Mouse (Mus musculus): ENCODE measurements at regions not wholly inside any gene's neighbourhood (a gene's known extent, or its start where the extent isn't known, plus 50 kb on each side); places are given as distances from the start of the nearest gene placed in this dataset.
A peak's percentile ranks its signal among the peaks of the same experiment; 100 is the strongest.

DNA sequence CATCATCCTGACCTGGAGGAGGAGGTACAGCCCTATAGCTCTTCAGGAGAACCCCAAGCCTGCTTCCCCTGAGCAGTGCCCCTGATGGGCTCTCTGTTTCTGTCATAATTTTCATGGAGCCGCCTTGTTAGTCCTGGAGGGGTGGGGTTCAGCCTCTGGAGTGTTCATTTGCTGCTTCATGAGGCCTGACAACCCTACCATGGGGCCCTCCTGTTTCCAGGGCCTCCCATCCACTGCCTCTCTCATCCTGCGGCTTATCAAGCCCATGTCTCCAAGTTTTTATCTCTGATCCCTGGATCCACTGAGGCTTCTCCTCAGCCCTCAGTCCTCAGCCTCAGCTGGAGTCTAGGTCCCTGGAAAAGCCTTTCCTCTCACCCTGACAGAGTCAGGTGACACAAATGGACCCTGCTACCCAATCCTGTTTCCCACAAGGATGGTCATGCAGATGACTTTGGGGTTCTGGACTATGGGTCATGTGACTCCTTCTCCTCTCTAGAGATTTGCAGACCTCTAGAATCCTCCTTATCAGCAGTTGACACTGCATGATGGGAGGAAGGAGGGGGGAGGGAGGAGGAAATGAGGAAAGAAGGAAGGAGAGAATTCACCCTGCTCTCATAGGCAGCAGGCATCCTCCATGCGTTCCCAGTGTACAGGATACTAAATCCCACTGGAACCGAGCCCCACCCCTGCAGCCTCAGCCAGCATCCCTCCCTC lies 59.3 kb upstream of the Runx3 start:
- Histone ChIP-seq H3K27me3 (peaks cover 13% of the 10 kb centered on the region), H3K4me1 (peaks cover 10% of the 10 kb centered on the region; the same call in 1 of the 2 replicates), H3K9me3 (no peaks in the 10 kb centered on the region), H3K4me2 (replicated peaks) (no peak overlapping the region), H3K9ac (no peak overlapping the region; the same call in 1 of the 2 replicates), H3K27ac (no peak overlapping the region), H3K36me3 (no peaks in the 10 kb centered on the region), H3K4me3 (no peak overlapping the region)
- 63% methylated on average over 4 of the region's 4 CpGs for WGBS
- no peak for ATAC-seq (ENCODE audit: low FRiP score, low read depth)

DNA sequence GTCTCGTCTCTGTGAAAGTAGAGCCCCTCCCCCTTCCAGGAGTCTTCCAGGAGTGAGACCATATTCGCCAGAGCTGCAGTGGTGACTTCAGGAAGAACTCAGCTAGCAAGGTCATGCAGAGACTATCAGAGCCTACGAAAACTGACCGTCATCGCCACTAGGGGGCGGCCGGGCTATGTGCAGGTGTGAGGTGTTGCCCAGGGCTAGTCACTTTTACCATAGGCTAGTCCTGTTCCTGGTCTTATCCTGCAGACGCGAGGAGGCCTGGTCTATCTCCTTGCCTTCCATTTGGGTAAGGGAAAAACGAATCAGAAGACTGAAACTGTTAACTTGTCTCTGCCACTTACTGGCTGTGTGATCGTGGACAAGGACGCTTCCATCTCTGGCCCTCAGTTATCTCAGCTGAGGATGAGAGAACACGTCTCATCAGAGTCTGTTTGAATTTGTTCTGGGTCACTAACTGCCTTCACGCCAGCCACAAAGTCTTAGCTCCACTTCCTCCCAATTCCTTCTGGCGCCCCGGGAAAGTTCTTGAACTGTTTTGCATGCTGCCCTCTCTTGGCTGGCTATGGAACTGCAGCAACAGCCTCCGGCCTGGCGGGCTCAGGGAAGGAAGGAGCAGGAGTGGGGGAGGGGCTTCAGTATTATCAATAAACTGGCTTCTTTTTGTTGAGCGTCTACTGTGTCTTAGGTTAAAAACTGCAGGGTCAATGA lies 53.5 kb upstream of the Runx3 start:
- H3K27me3 ChIP-seq: peaks cover 9% of the 10 kb centered on the region
- H3K9me3 ChIP-seq: no peaks in the 10 kb centered on the region
- no peak overlapping the region for H3K4me3 ChIP-seq
- H3K4me2 ChIP-seq (replicated peaks): peak overlapping the region; percentile 38
- no peak overlapping the region for H3K27ac ChIP-seq
- peaks cover 5% of the 10 kb centered on the region; the same call in 1 of the 2 replicates for H3K4me1 ChIP-seq
- 8% methylated on average over 19 of the region's 19 CpGs for WGBS
- H3K36me3 ChIP-seq: no peaks in the 10 kb centered on the region
- peak; percentile 44; the same call in 1 of the 2 replicates for ATAC-seq (ENCODE audit: low FRiP score, low read depth)
- no peak overlapping the region for H3K9ac ChIP-seq

DNA sequence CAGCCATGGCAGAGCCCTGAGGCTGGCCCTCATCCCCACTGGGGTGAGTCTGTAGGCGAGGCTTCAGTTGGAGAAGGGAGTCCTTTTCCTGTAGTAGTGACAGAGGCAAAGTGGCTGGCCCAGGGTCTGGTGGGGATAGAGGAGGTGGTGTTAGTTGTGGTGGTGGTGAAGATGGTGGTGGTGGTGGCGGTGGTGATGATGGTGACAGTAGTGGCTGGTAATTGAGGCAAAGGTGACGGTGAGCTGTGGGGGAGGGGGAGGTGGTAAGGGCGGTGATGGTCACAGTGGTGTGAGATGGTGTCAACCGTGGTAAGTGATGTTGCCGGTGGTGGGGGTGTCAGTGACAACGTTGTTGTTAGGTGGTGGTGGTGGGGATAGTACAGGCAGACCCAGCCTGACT lies 52.6 kb upstream of the Runx3 start:
- H3K4me1 ChIP-seq: peaks cover 7% of the 10 kb centered on the region; the same call in 1 of the 2 replicates
- WGBS: 66% methylated on average over 6 of the region's 7 CpGs
- no peak for ATAC-seq (ENCODE audit: low FRiP score, low read depth)
- H3K27me3 ChIP-seq: peaks cover 9% of the 10 kb centered on the region
- H3K36me3 ChIP-seq: no peaks in the 10 kb centered on the region
- H3K4me2 ChIP-seq (replicated peaks): no peak overlapping the region
- H3K27ac ChIP-seq: no peak overlapping the region
- H3K9me3 ChIP-seq: no peaks in the 10 kb centered on the region
- H3K9ac ChIP-seq: no peak overlapping the region
- no peak overlapping the region for H3K4me3 ChIP-seq

DNA sequence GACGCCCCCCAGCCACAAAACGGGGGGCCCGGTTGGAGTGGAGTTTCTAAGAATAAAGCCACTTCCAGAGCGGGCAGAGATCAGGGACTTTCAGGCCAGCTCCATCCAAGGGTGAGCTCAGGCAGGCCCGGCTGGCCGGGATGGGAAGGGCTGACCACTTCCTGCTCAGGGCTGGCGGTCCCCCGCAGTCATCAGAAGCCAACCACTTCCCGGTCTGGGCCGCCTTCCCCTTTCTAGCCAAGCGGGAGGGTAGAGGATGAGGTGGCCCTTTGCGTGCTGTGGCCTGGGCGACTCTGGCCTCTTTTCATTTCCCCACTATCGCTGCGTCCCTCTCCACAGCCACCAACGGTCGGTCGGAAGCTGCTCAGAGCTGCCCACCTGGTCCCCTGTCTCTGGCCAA lies 50.6 kb upstream of the Runx3 start:
- peaks cover 7% of the 10 kb centered on the region; the same call in 1 of the 2 replicates for H3K4me1 ChIP-seq
- 0 out of 2 replicates have a peak, but pooled peaks cover 4% of the 10 kb centered on the region for H3K27me3 ChIP-seq
- H3K4me2 ChIP-seq (replicated peaks): no peak overlapping the region
- ATAC-seq (ENCODE audit: low FRiP score, low read depth): no peak
- no peaks in the 10 kb centered on the region for H3K9me3 ChIP-seq
- no peak overlapping the region for H3K4me3 ChIP-seq
- 63% methylated on average over 18 of the region's 18 CpGs for WGBS
- H3K9ac ChIP-seq: no peak overlapping the region
- H3K36me3 ChIP-seq: no peaks in the 10 kb centered on the region
- H3K27ac ChIP-seq: no peak overlapping the region
